Mouse (Mus musculus): Measurements from ENCODE around the gene Tmem41a.

The Tmem41a gene

DNA sequence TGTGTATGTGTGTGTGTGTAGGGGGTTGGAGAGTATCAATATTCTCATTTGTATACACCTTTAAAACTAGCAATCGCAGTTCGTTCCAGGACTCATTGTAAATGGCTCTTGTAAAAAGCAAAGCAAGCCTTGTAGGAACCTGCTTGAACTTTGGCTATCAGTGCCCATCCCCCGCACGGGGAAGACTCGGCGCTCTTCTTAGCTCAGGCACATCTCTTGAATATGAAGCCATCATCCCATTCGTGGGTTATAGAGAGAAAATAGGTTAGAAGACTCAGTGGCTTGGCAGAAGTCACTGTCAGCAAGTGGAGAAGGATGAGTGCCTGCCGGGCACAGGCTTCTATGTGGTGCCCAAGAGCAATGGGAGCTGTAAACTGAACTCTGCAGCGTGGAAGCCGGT lies 42.7 kb downstream of the Tmem41a start:
- no peak for DNase-seq (ENCODE audit: extremely low spot score, low read depth, low spot score)

- no peak for DNase-seq (ENCODE audit: extremely low spot score, low read depth, low spot score)
Observed at GRCm38 (mm10) chr16:21901286-21901685, 46.1 kb downstream of the Tmem41a start.

- no peak for DNase-seq (ENCODE audit: extremely low spot score, low read depth, low spot score)
Observed at GRCm38 (mm10) chr16:21893890-21894289, 53.5 kb downstream of the Tmem41a start.

DNA sequence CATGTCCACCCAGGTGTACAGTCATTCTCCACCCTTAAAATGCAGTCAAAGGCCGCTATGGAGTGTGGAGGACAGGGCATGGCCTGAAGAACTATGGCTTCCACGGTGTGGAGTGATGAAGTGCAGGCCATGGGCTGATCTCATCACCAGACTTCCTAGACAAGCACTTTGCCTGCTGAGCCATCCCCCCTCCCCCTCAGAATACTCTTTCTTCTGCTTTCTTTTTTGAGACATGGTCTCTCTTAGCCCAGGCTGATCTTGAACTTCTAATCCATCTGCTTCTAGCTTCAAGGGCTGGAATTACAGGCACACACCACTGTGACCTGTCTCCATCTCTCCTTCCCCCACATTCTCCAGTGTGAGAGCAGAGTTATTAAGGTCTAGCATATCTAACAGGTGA lies 59.8 kb downstream of the Tmem41a start:
- DNase-seq (ENCODE audit: extremely low spot score, low read depth, low spot score) = no peak
